Mouse (Mus musculus): ENCODE results near the gene Ldlrad3.

Gene Ldlrad3

DNA sequence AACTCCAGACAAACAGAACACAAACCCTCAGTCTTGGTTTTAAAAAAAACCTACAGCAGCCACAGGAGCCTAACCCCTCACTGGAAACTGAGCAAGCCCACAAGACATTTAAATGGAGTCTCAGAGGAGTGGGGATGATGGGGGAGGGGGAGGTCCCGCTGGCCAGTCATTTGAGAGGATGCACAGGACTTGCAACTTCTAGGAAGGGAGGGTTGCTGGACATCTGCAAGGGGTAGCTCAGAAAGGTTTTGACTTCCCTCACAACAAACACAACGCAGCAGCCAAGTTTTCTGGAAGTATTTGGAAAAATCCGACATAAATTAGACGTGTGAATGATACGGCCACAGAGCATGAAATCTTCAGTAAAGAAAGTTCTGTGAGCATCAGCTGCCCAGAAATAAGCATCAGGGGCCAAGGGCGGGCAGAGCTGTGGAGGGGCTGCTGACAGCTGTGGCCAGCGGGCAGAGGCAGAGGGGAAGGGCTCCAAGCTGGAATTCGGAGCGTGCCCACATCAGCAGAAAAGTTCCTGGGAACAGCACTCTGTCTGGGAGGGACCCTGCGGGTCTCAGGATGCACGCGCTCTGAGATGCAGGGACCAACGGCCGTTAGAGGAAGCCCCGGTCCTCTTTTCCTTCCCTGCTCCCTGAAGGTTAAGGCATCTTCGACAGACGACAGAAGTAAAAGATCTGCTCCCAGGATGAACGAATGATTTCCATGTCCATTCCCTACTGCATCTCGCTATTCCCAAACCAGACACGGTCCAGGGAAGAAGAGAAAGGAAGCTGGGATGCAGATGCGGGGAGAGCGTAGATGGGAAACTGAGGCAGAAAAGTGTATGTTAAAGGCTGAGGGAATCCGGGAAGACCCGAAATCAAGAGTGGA lies 875 bp downstream of the Ldlrad3 start:
- DNase-seq (ENCODE audit: low spot score), result no peak

DNA sequence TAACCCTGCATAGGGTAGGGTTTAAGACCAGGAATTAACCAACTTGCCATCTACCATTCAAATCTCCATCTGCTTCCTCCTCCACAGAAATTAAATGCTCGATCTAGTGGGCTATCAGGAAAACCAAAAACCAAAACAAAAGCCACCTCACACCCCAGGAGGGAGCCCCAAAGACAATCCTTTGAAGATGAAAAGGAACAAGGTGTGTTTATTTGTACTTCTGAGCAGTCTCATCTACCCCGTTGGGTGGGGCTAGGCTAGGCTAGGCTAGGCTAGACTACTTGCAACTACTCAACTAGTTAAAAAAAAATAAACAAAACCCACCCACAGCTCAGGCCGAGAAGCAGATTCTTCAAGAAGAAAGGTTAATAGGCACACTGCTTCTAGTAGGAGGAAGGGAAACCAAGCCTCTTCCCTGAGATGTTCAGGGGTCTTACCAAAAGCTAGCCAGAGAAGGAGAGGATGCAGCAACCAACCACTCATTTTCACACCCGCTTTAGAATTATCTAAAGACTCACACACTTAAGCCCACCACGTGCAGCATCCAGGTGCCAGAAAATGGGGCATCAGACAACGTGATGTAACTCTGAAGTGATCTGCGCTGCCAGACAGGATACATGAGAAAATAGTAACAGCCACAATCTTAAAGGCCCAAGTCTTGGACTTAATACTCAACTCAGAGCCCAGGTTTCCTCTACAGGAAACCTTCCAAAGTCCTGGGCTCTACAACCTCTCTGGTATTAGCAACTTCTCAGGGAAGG lies 2.3 kb downstream of the Ldlrad3 start:
- no peak for DNase-seq (ENCODE audit: low spot score)

GRCm38 (mm10) chr2:102181459-102181858 lies 4.7 kb downstream of the Ldlrad3 start:
- DNase-seq (ENCODE audit: low spot score), result no peak

GRCm38 (mm10) chr2:102176434-102176772 lies 9.8 kb downstream of the Ldlrad3 start:
- DNase-seq (ENCODE audit: low spot score), result no peak

GRCm38 (mm10) chr2:102175741-102176433 lies 10.3 kb downstream of the Ldlrad3 start:
- no peak for DNase-seq (ENCODE audit: low spot score)

DNA sequence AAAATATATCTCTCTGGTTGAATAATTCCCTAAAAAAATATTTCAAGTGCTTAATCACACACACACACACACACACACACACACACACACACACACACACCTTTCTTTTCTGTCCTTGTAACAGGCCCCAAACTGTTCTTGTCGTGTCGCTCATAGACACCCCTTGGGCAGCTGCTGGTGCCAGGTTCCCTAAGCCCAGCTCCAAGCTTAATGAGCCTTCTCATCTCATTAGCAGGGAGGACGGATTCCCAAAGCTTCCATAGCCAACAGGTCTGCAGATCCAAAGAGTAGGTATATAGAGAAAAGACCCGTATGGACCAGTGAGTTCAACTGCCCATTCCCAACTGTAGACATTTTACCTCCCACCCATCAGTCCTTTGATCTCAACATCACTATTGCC lies 13.7 kb downstream of the Ldlrad3 start:
- DNase-seq (ENCODE audit: low spot score), result no peak

DNA sequence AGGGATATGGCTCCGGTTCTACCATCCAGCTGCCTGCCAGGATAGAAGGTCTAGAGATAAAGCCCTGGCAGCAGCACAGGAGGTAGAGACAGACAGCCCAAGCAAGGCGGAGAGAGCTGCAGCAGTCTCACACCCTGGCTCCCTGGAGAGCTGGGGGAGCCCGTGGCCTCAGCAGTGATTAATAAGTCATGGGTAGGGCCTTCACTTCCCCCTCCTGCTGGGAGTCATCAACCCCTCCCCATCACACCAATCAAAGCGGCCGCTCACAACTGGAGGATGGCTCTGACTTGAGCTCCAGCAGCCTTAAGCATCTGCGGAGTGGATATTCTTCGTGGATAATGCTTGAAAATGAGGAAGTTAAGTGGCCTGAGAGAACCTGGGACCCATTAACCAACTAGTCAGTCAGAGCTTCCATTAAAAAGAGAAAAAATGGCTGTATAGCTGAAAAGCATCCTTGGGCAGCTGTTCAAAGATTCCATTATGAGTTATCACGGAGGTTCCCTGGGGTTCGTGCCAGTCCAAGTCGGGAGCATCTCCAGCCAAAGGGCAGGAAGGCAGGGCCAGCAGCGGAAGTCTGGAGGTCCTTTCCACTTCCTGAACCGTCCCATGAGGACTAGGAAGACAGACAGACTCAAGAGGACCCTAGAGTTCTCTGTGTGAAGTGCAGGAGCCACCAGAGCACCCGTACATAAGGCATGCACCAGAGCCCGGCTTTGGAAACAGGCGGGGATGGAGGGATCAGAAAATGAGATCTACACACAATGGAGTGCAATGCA lies 19.4 kb downstream of the Ldlrad3 start:
- DNase-seq (ENCODE audit: low spot score), result no peak

GRCm38 (mm10) chr2:102163106-102163505 lies 23.1 kb downstream of the Ldlrad3 start:
- DNase-seq (ENCODE audit: low spot score), result no peak

- no peak for DNase-seq (ENCODE audit: low spot score)
Measured at GRCm38 (mm10) chr2:102157555-102157954, 28.6 kb downstream of the Ldlrad3 start.

GRCm38 (mm10) chr2:102157010-102157409 lies 29.2 kb downstream of the Ldlrad3 start:
- DNase-seq (ENCODE audit: low spot score), result no peak

DNA sequence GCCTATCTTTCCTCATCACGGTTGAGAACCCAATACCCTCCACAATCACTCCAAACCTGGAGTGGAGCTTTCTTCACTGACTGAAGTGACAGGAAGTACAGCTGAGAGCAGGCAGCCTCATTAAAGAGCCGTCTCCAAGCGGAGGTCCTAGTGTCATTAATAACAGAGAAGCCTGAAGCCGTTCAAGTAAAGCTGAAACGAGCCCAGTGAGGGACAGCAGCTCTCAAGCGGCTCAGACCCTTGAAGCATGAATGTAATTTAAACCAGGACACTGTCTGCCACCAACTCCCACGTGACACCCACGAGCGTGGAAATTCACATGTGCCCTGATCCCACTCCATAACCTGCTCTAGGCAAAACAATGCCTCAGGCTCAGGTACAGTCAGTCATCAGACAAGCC lies 29.7 kb downstream of the Ldlrad3 start:
- no peak for DNase-seq (ENCODE audit: low spot score)

DNA sequence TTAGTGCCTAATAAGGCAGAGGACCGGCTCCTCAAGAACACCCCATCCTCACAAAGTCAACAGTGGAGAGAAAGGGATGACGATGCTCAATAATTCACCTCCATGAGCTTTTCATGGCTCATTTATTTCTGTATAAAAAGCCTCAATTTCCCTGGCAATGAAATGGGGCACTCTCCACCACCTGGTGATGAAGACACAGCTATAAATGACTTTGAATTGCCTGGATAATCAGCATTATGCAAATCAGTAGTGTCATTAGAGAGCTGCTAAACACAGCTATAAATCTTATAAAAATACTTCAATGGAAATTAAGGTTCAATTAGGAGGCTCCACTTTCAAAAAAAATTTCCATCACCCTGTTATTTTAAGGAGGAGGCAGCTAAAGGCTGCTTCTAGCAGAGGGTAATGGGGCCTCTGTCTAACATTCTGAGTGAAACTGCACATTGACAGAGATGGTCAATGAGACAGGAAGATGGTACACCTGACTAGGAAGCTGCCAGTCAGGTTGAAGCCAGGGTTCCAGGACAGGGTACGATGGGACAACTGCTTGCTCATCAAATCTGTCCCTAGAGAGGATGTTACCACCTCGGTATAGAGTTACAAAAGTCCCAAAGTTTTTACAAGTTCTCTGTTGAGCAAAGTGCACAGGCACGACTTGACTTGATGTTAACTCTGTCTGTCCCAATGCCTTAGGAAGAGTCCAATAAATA lies 30.7 kb downstream of the Ldlrad3 start:
- no peak for DNase-seq (ENCODE audit: low spot score)

DNA sequence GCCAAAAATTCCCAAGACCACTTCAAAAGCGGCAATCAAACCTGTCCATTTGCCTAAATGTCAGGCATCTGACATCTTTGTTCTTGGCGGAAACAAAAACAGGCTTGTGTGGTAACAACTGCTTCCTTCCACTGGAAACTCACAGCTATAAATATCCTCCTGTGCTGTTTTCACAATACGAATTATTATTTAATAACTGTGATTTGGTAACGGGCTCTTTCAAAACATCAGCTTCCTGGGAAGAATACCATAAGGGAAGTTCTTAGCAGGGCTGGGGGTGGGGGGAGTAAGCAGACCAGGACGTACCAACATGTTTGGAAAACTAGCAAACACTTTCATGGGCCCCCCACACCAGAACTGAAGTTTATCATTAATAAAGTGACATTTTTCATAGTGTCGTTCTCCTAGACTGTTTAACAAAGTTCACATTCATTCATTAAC lies 31.4 kb downstream of the Ldlrad3 start:
- no peak for DNase-seq (ENCODE audit: low spot score)

GRCm38 (mm10) chr2:102154328-102154727 lies 31.9 kb downstream of the Ldlrad3 start:
- no peak for DNase-seq (ENCODE audit: low spot score)

DNA sequence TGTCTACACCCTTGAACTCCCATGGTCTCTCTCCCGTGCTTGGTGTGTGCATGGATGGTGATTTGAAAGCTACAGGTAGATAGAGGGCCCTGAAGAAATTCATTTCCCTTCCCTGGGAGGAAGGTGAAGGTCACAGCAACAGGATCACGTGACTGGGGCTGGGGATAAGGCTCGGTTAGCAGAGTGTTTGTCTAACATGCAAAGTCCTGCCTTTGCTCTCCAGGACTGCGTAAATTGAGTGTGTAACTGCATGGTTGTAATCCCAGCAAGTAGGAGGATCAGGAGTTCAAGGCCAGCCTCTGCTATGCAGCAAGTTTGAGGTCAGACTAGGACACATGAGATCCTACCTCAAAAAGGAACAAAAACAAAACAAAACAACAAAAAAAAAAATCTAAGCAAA lies 32.7 kb downstream of the Ldlrad3 start:
- no peak for DNase-seq (ENCODE audit: low spot score)

GRCm38 (mm10) chr2:102152851-102153250 lies 33.3 kb downstream of the Ldlrad3 start:
- no peak for DNase-seq (ENCODE audit: low spot score)

DNA sequence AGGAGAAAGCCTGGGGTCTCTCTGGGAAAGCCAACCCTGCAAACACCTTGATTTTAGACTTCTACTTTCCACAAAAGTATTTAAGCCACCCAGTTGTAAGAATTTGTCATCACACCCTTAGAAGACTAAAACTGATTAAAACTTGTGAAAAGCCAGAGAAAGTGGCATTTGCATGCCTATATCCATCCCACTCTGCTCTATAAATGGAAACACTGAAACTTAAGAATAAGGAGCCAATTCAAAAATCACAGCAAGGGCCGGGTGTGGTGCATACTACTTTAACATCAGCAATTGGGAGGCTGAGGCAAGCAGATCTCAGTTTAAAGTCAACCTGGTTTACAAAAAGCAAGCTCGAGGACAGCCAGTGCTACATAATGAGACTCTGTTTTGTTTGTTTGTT lies 37.1 kb downstream of the Ldlrad3 start:
- no peak for DNase-seq (ENCODE audit: low spot score)

- no peak for DNase-seq (ENCODE audit: low spot score)
Measured at GRCm38 (mm10) chr2:102148093-102148492, 38.1 kb downstream of the Ldlrad3 start.

DNA sequence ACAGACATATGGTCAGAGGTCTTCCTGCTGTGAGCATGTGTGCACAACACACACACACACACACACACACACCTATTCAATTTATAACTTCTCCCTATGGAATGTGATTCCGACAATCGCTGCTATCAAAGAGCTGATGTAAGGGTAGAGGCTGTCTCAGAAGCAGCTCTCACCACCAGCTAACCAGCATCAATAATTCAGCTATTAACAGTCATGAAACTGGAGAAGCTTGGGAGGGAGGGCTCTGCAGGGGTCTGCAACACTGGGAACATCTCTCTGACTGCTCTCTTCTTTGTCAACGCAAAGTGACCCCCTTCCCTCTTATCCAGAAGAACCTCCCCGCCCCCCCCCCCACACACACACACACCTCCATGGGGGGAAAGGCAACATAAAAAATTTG lies 38.6 kb downstream of the Ldlrad3 start:
- no peak for DNase-seq (ENCODE audit: low spot score)

DNA sequence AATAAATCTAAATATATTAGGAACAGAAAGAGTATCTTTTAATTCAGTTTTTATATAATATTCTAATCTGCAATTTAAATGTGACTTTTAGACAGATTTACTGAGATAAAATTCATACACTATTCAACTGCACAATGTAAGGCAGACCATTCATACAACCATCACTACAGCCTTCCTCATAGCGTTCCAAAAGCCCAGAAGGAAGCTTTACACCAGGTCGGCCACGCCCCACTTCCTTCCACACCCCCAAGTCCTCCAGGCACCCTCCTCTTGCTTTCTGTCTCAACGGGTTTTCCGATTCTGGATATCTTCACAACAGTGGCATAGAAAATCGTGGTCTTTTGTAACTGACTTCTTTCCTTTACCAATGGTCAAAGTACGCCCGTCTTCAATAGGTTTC lies 39.8 kb downstream of the Ldlrad3 start:
- DNase-seq (ENCODE audit: low spot score), result no peak

DNA sequence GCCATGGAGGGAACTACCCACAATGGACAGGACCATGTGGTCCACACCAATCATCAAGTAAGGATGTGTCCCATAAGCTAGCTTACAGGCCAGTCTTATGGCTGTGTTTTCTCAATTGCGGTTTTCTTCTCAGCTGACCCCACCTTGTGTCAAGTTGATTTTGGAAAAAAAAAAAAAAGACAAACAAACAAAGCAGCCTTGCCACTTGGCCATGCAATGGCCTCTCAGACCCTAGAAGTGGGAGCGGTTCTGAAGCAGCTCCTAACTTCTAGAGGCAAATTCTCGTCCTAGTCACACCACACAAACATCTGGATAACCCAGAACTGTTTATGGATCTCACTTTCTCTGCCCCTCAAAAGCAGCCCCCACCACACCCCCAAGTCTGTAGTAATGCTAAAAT lies 41.1 kb downstream of the Ldlrad3 start:
- no peak for DNase-seq (ENCODE audit: low spot score)

Data from yolk sac, embryonic 10.5 days (tissue).